Mouse (Mus musculus) G1E-ER4 (cell line): Measurements from ENCODE around the gene Zfp853. TPM values are rescaled to one million over a fixed set of nuclear protein-coding genes. Genes with fewer than 3 reads are reported as not detected.

Source experiments
- GATA1 ChIP-seq: IDR thresholded peaks from one replicate; pipeline ENCODE4 v1.8.0; 2012; ENCODE audit warnings: low read length, inconsistent platforms
- polyA plus RNA-seq: library from polyadenylated mRNA; stranded (reverse); fragments of >175 nt; gene quantifications from 2 replicates; pipeline ENCODE4 v1.2.3, GENCODE M21; 2012

The Zfp853 gene
- polyA plus RNA-seq, 1 experiment, result 0.22 TPM

DNA sequence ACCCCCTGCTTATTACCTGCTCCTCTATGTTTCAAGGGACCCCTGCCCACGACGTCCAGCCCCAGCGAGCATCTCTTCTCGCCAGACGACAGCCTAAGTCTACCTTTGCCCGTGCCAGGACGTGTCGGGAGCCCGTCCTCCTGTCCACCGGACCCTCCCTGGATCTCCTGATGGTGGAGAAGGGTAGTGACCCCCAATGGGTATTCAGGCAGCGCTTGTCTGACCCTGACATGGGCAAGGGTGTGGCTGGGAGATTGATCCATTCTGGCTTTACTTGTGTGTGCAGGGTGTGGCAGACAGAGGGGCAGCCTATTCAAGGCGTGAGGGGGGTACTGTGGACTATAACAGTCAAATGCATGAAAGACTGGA is 23.3 kb downstream of the Zfp853 start:
- TF ChIP-seq GATA1, result no peak

DNA sequence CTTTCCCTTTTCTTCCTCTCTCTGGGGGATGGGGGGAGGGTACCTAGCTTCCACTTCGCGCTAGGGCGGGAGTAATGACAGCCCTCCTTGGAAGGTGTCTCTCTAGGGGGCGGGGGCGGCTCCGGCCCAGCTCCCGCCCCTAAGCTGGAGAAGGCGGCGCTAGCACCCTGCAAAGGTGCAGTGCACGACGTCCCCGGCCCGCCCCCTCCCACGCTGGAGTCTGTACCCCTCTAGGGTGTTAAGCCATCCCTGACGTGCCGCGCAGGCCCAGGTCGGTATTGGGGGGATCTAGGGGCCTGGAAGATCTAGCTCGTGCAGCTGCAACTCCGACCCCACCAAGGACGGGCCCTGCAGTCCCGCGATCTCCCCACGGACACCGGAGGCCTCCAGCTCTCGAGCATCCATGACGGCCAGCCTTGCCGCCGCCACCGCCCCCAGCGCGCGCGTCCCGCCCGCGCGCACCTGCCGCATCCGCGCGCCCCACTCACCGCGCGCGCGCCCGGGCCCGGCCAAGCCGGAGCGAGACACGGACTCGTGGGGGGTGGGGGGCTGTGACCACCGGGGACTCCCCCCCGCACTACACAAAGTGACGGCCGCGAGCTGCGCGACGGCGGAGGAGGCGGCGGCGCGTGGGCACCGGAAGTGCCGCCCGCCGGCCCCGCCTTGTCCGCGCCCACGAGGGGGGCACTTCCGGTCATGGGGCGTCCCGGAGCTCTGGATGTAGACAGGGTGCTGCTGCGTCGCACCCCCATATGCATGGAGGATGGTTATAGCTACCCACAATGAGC is 23.9 kb downstream of the Zfp853 start, which contains the start of gene Zfp316:
TSS of gene Zfp316 (minus strand) at position 660 of the 788 bp plus-strand sequence.
- TF ChIP-seq GATA1, result no peak

DNA sequence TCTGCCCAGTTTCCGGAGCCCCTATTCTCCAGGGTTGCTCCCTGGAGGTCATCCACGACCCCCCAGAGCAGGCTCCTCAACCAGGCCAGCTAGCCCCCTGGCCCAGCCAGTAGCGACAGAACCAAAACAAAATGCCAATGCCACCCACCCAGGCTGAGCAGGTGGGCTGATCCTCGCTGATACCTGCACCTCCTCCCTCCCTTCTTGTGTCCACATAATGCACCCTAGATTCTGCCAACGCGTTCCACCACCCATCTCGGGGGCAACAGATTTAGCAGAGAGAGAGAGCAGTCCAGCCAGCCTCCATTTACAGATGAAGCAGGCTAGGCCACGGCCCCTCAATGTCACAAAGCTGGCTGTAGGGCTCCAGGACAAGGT is 24.4 kb downstream of the Zfp853 start:
- TF ChIP-seq GATA1, result no peak

DNA sequence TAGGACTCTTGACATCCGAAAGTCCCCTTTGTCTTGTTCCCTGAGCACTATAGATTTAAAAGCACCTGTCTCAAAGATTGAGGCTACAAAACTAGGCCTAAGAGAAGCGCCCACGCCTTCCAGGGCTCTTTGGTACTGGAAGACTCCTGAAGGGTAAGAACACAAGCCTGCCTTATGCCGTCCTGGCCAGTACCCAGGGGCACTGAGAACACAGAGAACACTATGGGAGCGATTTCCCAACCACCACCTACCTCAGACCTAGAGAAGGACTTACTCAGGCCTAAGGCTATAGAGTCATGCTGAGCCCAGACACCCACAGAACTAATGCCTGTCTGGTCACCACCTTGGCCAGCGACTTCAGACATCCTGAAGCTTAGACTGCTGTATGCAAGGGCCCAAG is 26.6 kb downstream of the Zfp853 start:
- TF ChIP-seq GATA1, result no peak

DNA sequence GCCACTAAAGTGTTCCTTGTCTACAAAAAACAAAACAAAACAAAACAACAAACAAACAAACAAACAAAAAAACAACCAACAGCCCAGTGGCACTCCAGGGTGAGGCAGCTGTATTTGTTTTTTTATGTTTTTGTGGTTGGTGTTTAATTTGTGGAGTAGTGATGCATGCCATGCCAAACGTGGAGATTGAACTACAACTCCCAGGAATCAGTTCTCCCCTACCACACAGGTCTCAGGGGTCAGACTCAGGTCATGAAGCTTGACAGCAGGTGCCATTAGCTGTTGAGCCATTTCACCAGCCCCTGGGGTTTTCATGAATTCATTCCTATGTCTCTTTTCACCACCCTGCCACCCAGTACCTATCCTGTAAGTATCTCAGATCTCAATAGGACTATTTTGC is 28.0 kb downstream of the Zfp853 start:
- TF ChIP-seq GATA1, result no peak

DNA sequence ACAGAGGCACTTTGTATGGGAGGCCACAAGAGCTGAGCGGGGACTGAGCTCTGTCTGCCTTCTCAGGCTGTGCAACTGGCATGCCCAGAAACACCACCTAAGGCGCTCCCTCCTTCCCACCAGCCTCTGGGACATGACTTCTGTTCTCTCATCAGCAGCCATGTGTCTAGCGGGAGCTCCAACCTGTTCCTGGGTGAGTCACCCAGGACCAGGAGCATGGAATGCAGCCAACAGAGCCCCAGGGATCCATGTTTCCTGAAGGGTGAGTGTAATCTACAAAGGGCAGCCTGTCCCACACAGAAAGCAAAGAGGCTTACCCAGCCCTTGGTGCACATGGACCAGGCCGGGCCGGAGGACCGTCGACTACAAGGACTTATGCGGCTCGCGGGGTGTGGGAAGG is 28.7 kb downstream of the Zfp853 start:
- no peak for TF ChIP-seq GATA1

DNA sequence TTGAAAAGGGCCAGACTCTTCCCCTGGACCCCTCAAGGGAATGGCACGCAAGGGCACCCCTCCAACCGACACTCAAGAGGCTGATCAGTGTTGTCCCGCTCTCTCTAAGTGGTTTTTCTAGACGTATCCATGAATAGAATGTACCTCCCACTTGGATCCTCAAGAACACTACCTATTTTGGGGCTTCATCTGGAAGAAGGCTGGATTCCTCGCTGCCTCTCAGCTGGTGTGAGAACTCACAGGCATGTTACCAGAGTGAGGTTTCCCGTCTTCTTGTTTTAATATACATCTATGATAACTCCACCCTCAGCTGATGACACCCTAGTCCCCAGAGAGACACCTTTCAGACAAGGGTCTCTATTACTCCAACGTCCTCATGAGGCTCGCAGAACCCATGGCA is 31.8 kb downstream of the Zfp853 start:
- TF ChIP-seq GATA1, result no peak

DNA sequence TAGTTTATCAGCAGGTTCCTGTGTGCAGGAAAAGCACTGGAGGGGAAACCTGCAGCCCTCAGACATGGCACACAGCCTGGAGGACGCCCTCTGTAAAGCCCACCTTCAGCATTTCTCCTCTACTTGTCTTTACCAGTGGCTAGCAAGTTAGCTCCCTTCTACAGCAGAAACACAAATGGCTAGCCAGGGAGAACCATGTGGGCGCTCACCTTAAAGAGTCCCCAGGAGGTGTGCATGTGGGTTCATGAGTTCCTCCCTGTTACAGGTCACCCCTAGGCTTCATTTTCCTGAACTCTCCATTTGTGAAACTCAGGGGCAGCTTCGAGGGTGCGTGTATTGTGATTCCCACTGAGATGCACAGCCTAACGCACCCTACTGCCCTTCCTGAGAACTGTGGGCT is 37.6 kb downstream of the Zfp853 start:
- TF ChIP-seq GATA1, result no peak

DNA sequence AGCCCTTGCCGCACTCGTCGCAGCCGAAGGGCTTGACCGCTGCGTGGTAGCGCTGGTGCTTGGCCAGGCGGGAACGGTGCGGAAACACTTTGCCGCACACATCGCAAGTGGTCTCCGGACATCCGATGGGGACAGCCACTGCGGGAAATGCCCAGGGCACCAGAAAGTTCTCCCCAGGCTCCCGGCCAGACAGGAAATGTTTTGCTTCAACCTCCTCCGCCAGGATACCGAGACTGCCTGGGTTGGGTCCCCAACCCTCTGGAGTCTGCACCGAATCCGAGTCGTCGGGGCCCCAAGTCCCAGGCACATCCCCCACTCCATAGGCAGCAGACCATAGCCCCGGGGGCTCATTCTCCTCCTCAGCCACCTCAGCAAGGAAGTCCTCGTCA is 38.3 kb downstream of the Zfp853 start:
- no peak for TF ChIP-seq GATA1

DNA sequence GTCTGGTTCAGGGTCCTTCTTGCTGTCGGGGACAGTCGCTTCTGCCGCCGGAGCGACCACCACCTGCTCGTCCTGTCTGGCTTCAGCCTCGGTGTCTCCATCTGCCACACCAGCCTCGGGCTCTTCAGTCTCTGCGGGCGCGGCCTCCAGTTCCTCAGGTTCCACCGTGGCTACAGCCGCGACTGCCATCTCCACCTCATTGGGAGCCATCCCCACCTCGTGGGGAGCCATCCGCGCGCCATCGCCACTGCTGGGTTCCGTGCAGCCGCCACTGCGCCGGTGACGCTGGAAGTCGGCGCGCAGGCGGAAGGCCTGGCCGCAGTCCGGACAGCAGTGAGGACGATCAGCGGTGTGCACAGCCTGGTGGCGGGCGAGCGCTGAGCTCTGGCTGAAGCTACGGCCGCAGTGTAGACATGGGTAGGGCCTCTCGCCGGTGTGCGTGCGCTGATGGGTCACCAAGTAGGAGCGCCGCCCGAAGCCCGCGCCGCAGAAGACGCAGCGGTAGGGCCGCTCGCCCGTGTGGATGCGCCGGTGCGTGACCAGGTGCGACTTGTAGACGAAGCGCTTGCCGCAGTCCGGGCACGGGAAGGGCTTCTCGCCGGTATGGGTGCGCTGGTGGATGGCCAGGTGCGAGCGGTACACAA is 38.8 kb downstream of the Zfp853 start:
- no peak for TF ChIP-seq GATA1

DNA sequence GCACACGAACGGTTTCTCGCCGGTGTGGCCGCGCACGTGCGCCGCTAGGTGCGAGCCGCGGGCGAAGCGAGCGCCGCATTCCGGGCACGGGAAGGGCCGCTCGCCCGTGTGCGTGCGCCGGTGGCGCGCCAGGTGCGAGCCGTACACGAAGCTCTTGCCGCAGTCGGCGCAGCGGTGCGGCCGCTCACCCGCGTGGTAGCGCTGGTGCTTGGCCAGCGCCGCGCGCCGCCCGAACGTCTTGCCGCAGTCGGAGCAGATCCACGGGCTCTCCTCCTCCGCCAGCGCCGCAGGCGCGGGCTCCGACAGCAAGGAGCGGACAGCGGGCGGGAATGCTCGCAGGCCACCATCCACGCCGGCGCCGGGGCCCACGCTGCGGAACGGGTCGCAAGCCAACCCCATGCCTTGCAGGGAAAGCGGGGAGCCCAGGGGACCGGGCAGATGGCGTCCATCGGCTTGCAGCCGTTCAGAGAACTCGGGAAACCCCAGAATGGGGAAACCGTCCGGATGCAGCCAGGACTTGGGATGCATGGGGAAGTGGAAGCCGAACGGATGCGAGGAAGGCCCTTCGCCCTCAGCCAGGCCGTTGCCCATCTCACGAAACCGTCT is 39.4 kb downstream of the Zfp853 start:
- TF ChIP-seq GATA1, result no peak

DNA sequence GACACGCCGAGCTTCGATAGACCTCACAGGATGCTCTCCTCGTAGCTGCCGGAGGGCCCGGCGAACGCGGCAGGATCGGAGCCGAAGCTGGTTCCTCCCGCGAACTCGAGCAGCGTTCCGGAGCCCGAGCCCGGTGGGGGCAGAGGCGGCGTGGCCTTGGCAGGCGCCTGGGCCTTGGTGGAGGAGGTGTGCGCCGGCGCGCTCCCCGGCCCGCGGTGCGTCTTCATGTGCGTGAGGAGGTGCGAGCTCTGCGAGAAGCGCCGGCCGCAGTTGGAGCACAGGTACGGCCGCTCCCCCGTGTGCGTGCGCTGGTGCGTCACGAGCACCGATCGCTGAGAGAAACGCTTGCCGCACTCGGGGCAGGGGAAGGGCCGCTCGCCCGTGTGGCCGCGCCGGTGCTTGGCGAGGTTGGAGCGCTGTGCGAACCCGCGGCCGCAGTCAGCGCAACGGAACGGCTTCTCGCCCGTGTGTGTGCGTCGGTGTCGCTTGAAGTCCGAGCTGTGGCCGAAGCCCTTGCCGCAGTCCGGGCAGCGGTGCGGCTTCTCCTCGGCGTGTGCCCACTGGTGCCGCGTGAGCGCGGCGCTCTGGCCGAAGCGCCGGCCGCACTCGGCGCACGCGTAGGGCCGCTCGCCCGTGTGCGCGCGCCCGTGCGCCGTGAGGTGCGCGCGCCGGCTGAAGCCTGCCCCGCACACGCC is 40.1 kb downstream of the Zfp853 start:
- no peak for TF ChIP-seq GATA1

DNA sequence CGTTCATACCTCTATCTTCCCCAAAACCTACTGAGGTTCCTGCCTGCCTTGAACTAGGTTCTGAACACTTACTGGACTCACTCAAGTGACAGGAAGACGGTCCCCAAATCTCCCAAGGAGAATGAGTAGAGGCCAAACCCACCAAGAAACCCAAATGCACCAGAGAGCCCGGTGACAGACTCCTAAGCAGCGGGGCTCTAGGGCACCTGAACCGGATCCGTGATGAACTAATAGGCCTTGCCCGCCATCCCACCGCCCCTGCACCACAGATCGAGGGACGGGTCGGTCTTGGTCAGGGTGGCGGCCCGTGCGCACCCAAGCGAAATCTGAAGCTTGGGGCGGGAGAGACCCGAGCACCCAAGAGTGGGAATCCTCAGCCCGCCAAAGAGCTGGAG is 40.6 kb downstream of the Zfp853 start:
- TF ChIP-seq GATA1, result no peak

DNA sequence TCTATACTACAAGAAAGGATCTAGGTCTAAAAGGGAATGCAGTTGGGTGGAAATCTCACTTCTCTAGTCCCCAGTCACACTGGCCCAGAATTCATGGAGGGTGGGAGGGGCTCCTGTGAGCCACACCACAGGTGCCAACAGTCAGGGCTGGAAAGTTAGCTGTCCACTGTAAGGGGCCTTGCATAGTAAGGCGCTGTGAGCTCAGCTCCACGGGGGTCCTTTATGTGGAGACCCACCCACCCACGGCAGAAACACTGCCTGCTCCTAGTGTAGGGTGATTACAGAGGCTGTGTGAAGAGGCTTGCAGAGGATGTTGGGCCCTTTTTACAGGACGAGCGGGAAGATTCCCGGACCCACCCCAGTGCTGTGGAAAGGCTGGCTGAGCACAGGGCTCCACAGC is 41.4 kb downstream of the Zfp853 start:
- no peak for TF ChIP-seq GATA1

DNA sequence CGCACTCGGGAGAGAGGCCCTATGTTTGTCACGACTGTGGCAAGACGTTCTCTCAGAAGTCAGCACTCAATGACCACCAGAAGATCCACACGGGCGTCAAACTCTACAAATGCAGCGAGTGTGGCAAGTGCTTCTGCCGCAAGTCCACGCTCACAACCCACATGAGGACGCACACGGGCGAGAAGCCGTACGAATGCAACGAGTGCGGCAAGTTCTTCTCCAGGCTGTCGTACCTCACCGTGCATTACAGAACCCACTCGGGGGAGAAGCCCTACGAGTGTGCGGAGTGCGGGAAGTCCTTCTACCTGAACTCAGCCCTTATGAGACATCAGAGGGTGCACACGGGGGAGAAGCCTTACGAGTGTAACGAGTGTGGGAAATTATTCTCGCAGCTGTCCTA is 48.5 kb downstream of the Zfp853 start:
- TF ChIP-seq GATA1, result no peak

Other genes starting within 250 kb of the Zfp853 start
- 32.3 and 33.4 TPM in 2 replicates for gene Rnf216, start 180.6 kb downstream of the Zfp853 start, polyA plus RNA-seq
- not detected in 2 replicates for gene Olfr718-ps1, start 146.0 kb downstream of the Zfp853 start, polyA plus RNA-seq
- gene Rbak, start 112.8 kb downstream of the Zfp853 start, polyA plus RNA-seq, result 3.8 and 6.4 TPM in 2 replicates
- not detected in 2 replicates for gene Spdye4b, start 112.6 kb downstream of the Zfp853 start, polyA plus RNA-seq
- not detected in 2 replicates for gene Spdye4a, start 66.7 kb downstream of the Zfp853 start, polyA plus RNA-seq
- 4.2 and 4.5 TPM in 2 replicates for gene Zfp12, start 58.5 kb downstream of the Zfp853 start, polyA plus RNA-seq
- gene Zfp316, start 23.6 kb downstream of the Zfp853 start, polyA plus RNA-seq, result 8.8 and 11.0 TPM in 2 replicates
- 144 and 163 TPM in 2 replicates for gene E130309D02Rik, start 21.7 kb upstream of the Zfp853 start, polyA plus RNA-seq
- gene Zdhhc4, start 35.6 kb upstream of the Zfp853 start, polyA plus RNA-seq, result 50.3 and 81.4 TPM in 2 replicates
- not detected in 2 replicates for gene Grid2ip, start 63.7 kb upstream of the Zfp853 start, polyA plus RNA-seq
- 70.5 and 91.3 TPM in 2 replicates for gene Kdelr2, start 110.2 kb upstream of the Zfp853 start, polyA plus RNA-seq
- 3.5 and 6.1 TPM in 2 replicates for gene Daglb, start 171.0 kb upstream of the Zfp853 start, polyA plus RNA-seq
- gene Rac1, start 234.4 kb upstream of the Zfp853 start, polyA plus RNA-seq, result 108 and 155 TPM in 2 replicates